Mouse (Mus musculus) ES-Bruce4 (cell line): ENCODE data around the gene Sytl1. TPM values are rescaled to one million over a fixed set of nuclear protein-coding genes. Genes with fewer than 3 reads are reported as not detected.
A peak's percentile ranks its signal among the peaks of the same experiment; 100 is the strongest.

Experiments used
- H3K27ac ChIP-seq: 2 replicates; pipeline ENCODE4 v1.5.1; 2012; ENCODE audit warnings: low read length, inconsistent platforms; ENCODE audit not compliant: insufficient read depth
- H3K27me3 ChIP-seq: 2 replicates; pipeline ENCODE4 v1.6.1; 2012; ENCODE audit warnings: mild to moderate bottlenecking, low read length, inconsistent platforms; ENCODE audit not compliant: control insufficient read depth, poor library complexity, insufficient read depth, severe bottlenecking
- H3K36me3 ChIP-seq: 2 replicates; pipeline ENCODE4 v1.6.1; 2012; ENCODE audit warnings: inconsistent platforms, mild to moderate bottlenecking, low read length, moderate library complexity; ENCODE audit not compliant: control insufficient read depth, poor library complexity, insufficient read depth, severe bottlenecking
- H3K4me1 ChIP-seq: one replicate; pipeline ENCODE4 v1.8.1; 2011; ENCODE audit warnings: low read length; ENCODE audit not compliant: control insufficient read depth, insufficient read depth
- H3K4me3 ChIP-seq: 2 replicates; pipeline ENCODE4 v1.5.1; 2011; ENCODE audit warnings: low read depth, mild to moderate bottlenecking, low read length
- H3K9ac ChIP-seq: 2 replicates; pipeline ENCODE4 v1.6.1; 2012; ENCODE audit warnings: low read depth, mild to moderate bottlenecking, inconsistent platforms; ENCODE audit not compliant: poor library complexity, severe bottlenecking
- H3K9me3 ChIP-seq: replicated peaks from 2 replicates; pipeline ENCODE4 v1.6.1; 2012; ENCODE audit warnings: mild to moderate bottlenecking, low read length, inconsistent platforms; ENCODE audit not compliant: control insufficient read depth, poor library complexity, insufficient read depth, severe bottlenecking
- CTCF ChIP-seq: IDR thresholded peaks from one replicate; pipeline ENCODE4 v1.8.1; 2011; ENCODE audit warnings: low read depth, low read length
- EP300 ChIP-seq: IDR thresholded peaks from 2 replicates; pipeline ENCODE4 v1.6.1; 2011; ENCODE audit warnings: low read depth, low read length; ENCODE audit not compliant: insufficient read depth
- POLR2A ChIP-seq: IDR thresholded peaks from one replicate; pipeline ENCODE4 v1.8.1; 2011; ENCODE audit warnings: low read length; ENCODE audit not compliant: insufficient read depth
- polyA plus RNA-seq: library from polyadenylated mRNA; stranded (reverse); fragments of >200 nt; gene quantifications from 2 replicates; pipeline ENCODE4 v1.2.4, GENCODE M21; 2011; ENCODE audit warnings: low read depth; ENCODE audit not compliant: missing spikeins, insufficient read depth, insufficient read length

The Sytl1 gene
- polyA plus RNA-seq, 1 experiment = 12.6 TPM

DNA sequence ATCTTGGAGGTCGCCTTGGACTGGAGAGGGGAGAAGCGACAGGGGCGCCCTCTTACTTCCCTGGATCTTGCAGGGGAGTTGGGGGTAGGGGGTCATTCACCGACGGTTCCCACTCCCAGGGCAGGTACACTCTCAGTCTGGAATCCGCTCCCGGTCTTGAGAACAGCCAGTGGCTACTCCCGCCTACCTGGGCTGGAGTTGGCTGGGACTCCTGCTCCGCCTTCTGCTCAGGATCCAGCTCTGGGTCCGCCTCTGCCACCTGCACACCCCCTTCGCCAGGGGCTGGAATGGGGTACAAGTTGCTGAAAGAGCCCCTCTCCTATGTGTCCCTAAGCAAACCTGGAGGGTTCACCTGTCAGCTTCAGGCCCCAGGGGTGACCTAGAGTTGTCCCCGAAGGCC, 5.7 kb downstream of the Sytl1 start:
- no peaks in the 10 kb centered on the region for H3K36me3 ChIP-seq
- no peak overlapping the region for H3K9ac ChIP-seq
- no peaks in the 10 kb centered on the region for H3K27me3 ChIP-seq
- TF ChIP-seq CTCF (no peak), EP300 (0 out of 2 replicates have a peak, but pooled peaks have one; percentile 51)
- H3K4me3 ChIP-seq = 0 out of 2 replicates have a peak overlapping the region, but pooled peaks have one; percentile 1
- peaks cover 5% of the 10 kb centered on the region for H3K4me1 ChIP-seq
- no peak overlapping the region for H3K27ac ChIP-seq
- no peaks in the 10 kb centered on the region for H3K9me3 ChIP-seq

DNA sequence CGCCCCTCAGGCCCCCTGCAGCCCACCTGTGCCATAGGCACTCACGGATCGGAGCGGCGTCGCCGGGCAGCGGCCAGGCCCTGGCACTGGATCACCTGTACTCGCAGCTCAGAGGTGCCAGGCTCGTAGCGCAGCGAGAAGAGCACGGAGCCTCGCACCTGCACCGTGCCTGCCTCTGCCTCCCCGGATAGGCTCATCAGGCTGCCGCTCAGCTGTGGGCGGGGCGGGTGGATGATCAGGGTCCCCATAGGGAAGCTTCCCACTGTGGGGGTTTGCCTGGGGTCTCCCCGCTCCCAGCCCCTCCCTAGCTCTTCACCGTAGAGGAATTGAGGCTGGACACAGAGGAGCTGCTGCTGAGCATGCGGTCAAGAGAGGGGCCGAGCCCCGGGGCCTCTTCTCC, 6.1 kb downstream of the Sytl1 start:
- H3K9me3 ChIP-seq = no peaks in the 10 kb centered on the region
- H3K4me3 ChIP-seq = peak overlapping the region; percentile 1; the same call in 1 of the 2 replicates
- H3K27ac ChIP-seq = no peak overlapping the region
- H3K9ac ChIP-seq = no peak overlapping the region
- peaks cover 5% of the 10 kb centered on the region for H3K4me1 ChIP-seq
- TF ChIP-seq CTCF (no peak), EP300 (no peak), POLR2A (no peak)
- no peaks in the 10 kb centered on the region for H3K27me3 ChIP-seq
- H3K36me3 ChIP-seq = no peaks in the 10 kb centered on the region

DNA sequence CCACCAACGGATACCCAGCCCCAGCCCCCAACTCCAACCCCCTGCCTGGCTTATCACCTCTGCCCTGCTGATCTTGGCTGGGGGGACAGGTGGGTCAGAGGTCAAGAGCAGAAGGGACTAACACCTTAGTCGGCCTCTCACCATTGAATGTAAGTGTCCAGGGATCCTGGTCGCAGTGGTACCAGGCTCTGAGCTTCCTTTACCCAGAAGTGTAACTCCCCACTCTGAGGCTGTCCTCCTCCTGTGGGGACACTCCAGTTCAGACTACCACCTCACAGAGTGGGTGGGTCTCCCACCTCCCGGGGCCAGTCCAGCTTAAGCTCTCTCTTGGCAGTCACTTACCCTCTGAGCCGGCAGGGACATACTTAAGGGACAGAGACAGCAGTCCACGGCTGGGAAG, 7.5 kb downstream of the Sytl1 start:
- H3K27ac ChIP-seq = no peak overlapping the region
- H3K27me3 ChIP-seq = no peaks in the 10 kb centered on the region
- no peaks in the 10 kb centered on the region for H3K9me3 ChIP-seq
- peaks cover 5% of the 10 kb centered on the region for H3K4me1 ChIP-seq
- no peak overlapping the region for H3K4me3 ChIP-seq
- H3K36me3 ChIP-seq = no peaks in the 10 kb centered on the region
- no peak overlapping the region for H3K9ac ChIP-seq
- TF ChIP-seq EP300 (no peak), CTCF (no peak)

DNA sequence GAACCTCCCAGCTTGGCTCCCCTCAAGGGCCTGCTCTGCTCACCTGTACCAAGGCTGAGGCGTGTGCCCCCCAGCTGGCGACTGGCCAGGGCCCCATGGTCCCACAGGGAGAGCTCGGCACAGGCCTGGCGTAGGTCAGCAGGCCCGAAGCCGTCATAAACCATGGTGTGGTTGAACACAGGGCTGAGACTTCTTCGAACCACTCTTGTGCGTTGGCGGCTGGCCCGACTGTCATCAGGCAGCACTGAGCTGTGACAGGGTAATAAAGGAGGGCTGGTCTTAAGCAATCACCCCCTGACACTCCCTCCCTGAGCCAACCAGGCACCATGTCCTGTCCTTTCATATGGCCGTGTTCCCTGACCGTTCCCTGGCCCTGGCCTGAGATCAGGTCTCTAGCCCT, 9.5 kb downstream of the Sytl1 start:
- Histone ChIP-seq H3K4me3 (no peak overlapping the region), H3K27ac (no peak overlapping the region), H3K4me1 (peaks cover 5% of the 10 kb centered on the region), H3K9me3 (no peaks in the 10 kb centered on the region), H3K9ac (no peak overlapping the region), H3K36me3 (no peaks in the 10 kb centered on the region), H3K27me3 (no peaks in the 10 kb centered on the region)
- TF ChIP-seq EP300 (no peak), POLR2A (no peak), CTCF (no peak)

DNA sequence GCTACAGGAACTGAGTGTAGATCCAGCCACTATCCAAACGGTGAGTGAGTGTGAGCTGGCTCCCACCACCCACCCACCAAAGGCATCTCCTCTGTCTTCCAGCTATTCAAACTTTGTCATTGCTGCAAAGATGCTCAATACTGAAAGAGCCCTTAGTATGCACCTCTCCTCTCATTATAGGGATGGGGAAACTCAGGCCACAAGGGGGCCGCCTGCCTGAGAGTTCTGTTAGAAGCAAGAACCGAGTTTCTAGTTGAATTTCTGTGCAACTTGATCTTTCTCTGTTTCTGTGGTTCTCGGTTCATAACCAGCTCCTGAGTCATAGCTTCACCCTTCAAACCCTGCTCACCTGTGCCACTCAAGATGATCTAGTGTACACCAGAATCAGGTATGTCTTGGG, 10.8 kb downstream of the Sytl1 start:
- Histone ChIP-seq H3K4me1 (no peaks in the 10 kb centered on the region), H3K36me3 (no peaks in the 10 kb centered on the region), H3K27ac (no peak overlapping the region), H3K27me3 (no peaks in the 10 kb centered on the region), H3K9me3 (no peaks in the 10 kb centered on the region), H3K4me3 (no peak overlapping the region), H3K9ac (no peak overlapping the region)
- TF ChIP-seq EP300 (no peak), CTCF (no peak), POLR2A (no peak)

DNA sequence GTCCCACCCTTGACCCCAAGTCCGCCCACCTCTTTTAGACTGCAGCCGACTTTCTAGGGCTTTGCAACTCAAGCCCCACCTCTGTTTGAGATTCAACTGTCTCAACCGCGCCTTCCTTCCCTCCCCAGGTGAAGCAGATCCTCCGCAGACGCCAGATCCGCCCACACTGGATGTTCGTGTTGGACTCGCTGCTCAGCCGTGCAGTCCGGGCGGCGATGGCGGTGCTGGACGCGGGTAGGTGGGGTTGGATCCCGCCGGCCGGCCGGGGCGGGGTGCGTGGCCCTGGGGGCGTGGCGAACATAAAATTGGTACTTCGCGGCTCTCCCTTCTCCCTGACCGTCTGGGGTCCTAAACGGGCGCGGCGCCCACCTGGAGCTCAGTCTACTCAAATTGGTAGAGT, 11.7 kb downstream of the Sytl1 start:
- Histone ChIP-seq H3K9me3 (no peaks in the 10 kb centered on the region), H3K4me1 (no peaks in the 10 kb centered on the region), H3K36me3 (no peaks in the 10 kb centered on the region), H3K27me3 (no peaks in the 10 kb centered on the region), H3K9ac (peak overlapping the region; percentile 6; the same call in 1 of the 2 replicates), H3K4me3 (peak overlapping the region; percentile 54), H3K27ac (no peak overlapping the region)
- TF ChIP-seq EP300 (no peak), POLR2A (no peak), CTCF (peak; percentile 0)
